Mouse (Mus musculus): Measurements from ENCODE around the gene Dusp16.

DNA sequence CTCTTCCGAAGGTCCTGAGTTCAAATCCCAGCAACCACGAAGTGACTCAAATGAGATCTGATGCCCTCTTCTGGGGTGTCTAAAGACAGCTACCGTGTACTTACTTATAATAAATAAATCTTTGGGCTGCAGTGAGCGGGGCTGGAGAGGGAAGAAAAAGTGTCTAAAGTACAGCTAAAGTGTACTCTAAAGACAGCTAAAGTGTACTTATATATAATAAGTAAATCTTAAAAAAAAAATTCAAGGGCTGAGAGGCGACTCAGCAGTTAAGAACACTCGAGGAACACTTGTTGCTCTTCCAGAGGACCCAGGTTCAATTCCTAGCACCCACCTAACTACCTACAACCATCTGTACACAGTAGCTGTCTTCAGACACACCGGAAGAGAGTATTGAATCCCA lies 46.5 kb downstream of the Dusp16 start:
- TF ChIP-seq USF1 (IDR thresholded peaks at IDR 0.05; ENCODE audit: low read depth): no peak
- no peak for TF ChIP-seq CTCF (IDR thresholded peaks at IDR 0.05; ENCODE audit: control insufficient read depth, insufficient read depth, insufficient read length)
- TF ChIP-seq MYOD1 (IDR thresholded peaks at IDR 0.05; ENCODE audit: control insufficient read depth, insufficient read length, low read depth): no peak
- no peak for TF ChIP-seq MYOG (IDR thresholded peaks at IDR 0.05; ENCODE audit: control insufficient read depth, extremely low read depth, insufficient read length)
- TF ChIP-seq CEBPB (IDR thresholded peaks at IDR 0.05; ENCODE audit: low read depth): no peak
- no peak for TF ChIP-seq MAX (IDR thresholded peaks at IDR 0.05)
- TF ChIP-seq FOSL1 (IDR thresholded peaks at IDR 0.05; ENCODE audit: insufficient read depth, low read length, poor library complexity, severe bottlenecking): no peak

All from C2C12 (cell line).